Mouse (Mus musculus) heart, embryonic 12.5 days (tissue): ENCODE data around the gene Mrgbp. TPM values are rescaled to one million over a fixed set of nuclear protein-coding genes. Genes with fewer than 3 reads are reported as not detected.

Source experiments
- ATAC-seq: fragments of 200-750 bp; cut with Nextera tagmentation; 2 replicates; pipeline ENCODE4 v1.8.0; 2017; ENCODE audit warnings: moderate TSS enrichment, moderate library complexity; ENCODE audit not compliant: insufficient number of reproducible peaks, low FRiP score
- H3K27ac ChIP-seq: fragments of 300-500 bp; sonication (generic); 2 replicates; pipeline ENCODE4 v1.5.1; 2016; ENCODE audit warnings: mild to moderate bottlenecking, moderate library complexity; ENCODE audit not compliant: poor library complexity, severe bottlenecking
- H3K27me3 ChIP-seq: fragments of 300-500 bp; sonication (generic); replicated peaks from 2 replicates; pipeline ENCODE4 v1.6.1; 2016; ENCODE audit warnings: mild to moderate bottlenecking, moderate library complexity
- H3K36me3 ChIP-seq: fragments of 300-500 bp; sonication (generic); 2 replicates; pipeline ENCODE4 v1.6.1; 2016; ENCODE audit warnings: mild to moderate bottlenecking, moderate library complexity
- H3K4me1 ChIP-seq: fragments of 300-500 bp; sonication (generic); replicated peaks from 2 replicates; pipeline ENCODE4 v1.6.1; 2016; ENCODE audit warnings: mild to moderate bottlenecking
- H3K4me2 ChIP-seq: fragments of 300-500 bp; sonication (generic); 2 replicates; pipeline ENCODE4 v1.6.1; 2016; ENCODE audit warnings: mild to moderate bottlenecking, moderate library complexity
- H3K4me3 ChIP-seq: fragments of 300-500 bp; sonication (generic); 2 replicates; pipeline ENCODE4 v1.5.1; 2016; ENCODE audit warnings: mild to moderate bottlenecking
- H3K9ac ChIP-seq: fragments of 300-500 bp; sonication (generic); 2 replicates; pipeline ENCODE4 v1.6.1; 2016; ENCODE audit warnings: mild to moderate bottlenecking, moderate library complexity
- H3K9me3 ChIP-seq: fragments of 300-500 bp; sonication (generic); replicated peaks from 2 replicates; pipeline ENCODE4 v1.6.1; 2016; ENCODE audit warnings: mild to moderate bottlenecking, moderate library complexity
- WGBS: fragments of 180-500 bp; shearing (Covaris S2); methylation state at CpG from one replicate; pipeline ENCODE4 v1.1.7; 2016; 5-methylcytosine and 5-hydroxymethylcytosine counted together
- polyA plus RNA-seq: library from polyadenylated mRNA; unstranded; fragments of >200 nt; fragmentation: Nextera tagmentation; extraction: Ambion mirVana; gene quantifications from 2 replicates; pipeline ENCODE4 v1.2.1, GENCODE M21; 2016

The Mrgbp gene
- polyA plus RNA-seq, 1 experiment from 2014 or later, result 25.3 TPM

DNA sequence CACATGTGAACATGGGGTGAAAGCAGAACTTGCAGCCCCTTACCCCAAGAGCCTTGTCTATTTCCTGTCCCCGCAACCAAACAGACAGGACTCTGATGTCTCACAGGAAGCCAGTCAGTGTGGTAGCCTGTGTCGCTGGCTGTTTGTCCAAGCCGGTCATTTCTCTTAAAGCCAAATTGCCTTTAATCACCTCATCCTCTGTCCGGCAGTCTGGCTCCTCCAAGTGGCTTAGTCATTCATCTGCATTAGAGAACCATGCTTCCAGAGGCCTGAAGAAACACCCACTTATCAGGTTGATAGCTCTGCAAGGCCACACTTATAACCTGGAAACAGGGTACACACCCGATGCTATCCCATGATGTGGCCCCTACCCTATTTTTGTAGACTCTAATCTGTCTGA is 19.0 kb upstream of the Mrgbp start:
- no peak for ATAC-seq
- no peak overlapping the region for H3K4me3 ChIP-seq
- H3K9ac ChIP-seq, result no peak overlapping the region
- peaks cover 18% of the 10 kb centered on the region for H3K27me3 ChIP-seq
- H3K27ac ChIP-seq, result no peak overlapping the region
- H3K4me2 ChIP-seq, result no peak overlapping the region
- H3K36me3 ChIP-seq, result no peaks in the 10 kb centered on the region
- WGBS, result 44% methylated on average over 5 of the region's 5 CpGs
- H3K4me1 ChIP-seq, result no peaks in the 10 kb centered on the region
- 0 out of 2 replicates have a peak, but pooled peaks cover 4% of the 10 kb centered on the region for H3K9me3 ChIP-seq

DNA sequence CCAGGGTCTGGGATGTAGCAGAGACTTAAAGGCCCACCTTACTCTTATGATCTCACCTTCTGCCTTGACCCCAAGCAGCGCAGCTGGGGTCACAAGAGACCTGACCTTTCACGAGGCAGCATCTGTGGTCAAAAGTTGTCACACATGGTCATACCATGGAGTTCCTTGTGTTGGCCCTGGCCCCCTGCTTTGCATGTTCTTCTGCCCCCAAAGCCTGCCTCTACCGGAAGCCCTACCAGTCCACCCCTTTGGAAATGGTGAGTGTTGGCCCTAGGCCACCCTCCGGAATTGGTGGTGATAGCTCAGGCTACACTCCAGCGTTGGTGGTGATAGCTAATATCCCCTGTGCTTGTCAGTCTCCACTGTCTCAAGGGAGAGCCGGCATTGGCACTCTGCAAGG is 17.8 kb upstream of the Mrgbp start:
- Histone ChIP-seq H3K9ac (no peak overlapping the region), H3K27ac (no peak overlapping the region), H3K9me3 (0 out of 2 replicates have a peak, but pooled peaks cover 4% of the 10 kb centered on the region), H3K4me1 (0 out of 2 replicates have a peak, but pooled peaks cover under 1% of the 10 kb centered on the region), H3K36me3 (no peaks in the 10 kb centered on the region), H3K4me2 (no peak overlapping the region), H3K4me3 (no peak overlapping the region), H3K27me3 (peaks cover 18% of the 10 kb centered on the region)
- ATAC-seq, result no peak
- 54% methylated on average over 6 of the region's 6 CpGs for WGBS

DNA sequence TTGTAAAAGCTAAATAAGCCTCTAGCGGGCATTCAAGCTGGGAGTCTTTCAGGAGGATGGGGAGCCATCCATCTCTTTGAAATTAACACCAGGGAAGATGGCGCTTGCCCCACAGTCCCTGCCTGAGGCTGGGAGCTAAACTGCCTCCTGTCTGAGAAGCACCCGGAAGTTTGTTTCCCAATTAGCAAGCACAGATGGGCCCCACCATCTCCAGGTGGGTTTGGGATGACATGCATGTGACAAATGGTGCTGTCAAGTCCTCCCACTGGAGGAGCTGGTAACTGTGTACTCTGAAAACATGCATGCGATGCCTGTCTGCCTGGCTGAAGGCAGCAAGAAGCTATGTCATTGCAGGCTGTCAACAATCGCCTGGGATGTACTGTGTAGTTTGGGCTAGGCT is 17.3 kb upstream of the Mrgbp start:
- ATAC-seq, result no peak
- 40% methylated on average over 5 of the region's 5 CpGs for WGBS
- no peak overlapping the region for H3K4me2 ChIP-seq
- H3K4me1 ChIP-seq, result peaks cover 6% of the 10 kb centered on the region
- H3K36me3 ChIP-seq, result no peaks in the 10 kb centered on the region
- H3K9me3 ChIP-seq, result 0 out of 2 replicates have a peak, but pooled peaks cover 4% of the 10 kb centered on the region
- H3K4me3 ChIP-seq, result no peak overlapping the region
- peaks cover 18% of the 10 kb centered on the region for H3K27me3 ChIP-seq
- no peak overlapping the region for H3K9ac ChIP-seq
- H3K27ac ChIP-seq, result no peak overlapping the region

DNA sequence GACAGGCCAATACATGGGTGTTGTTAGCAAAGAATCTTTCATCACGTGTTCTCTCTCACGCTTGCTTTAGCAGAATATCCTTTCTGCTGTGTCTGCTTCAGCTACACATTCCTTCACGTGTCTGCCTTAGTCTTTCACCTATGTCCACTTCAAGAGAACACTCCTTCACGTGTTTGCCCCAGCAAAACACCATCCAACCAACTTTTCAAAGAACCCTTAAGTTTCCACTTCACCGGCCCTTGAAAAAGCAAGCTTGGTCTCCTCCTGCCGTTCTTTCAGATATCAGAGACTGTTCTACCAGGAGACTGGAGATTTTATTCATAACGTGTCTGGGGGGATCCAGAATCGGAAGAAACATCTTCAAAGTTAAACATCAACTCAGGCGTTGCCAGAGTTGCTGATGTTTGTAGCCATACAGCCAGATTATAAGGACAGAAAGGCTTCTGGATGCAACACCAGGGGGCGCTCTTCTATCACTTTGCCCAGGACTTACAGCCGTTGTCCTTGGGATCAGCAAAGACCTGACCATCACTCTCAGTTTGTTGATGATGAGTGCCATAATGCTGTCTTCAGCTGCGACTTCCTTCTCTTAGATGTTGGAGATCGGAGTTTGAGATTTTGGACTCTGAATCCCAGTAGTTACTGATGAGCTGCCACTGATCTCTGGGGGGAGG is 14.7 kb upstream of the Mrgbp start:
- Histone ChIP-seq H3K4me1 (peaks cover 17% of the 10 kb centered on the region), H3K4me3 (no peak overlapping the region), H3K9ac (no peak overlapping the region), H3K27me3 (peaks cover 18% of the 10 kb centered on the region), H3K27ac (no peak overlapping the region), H3K4me2 (no peak overlapping the region), H3K9me3 (no peaks in the 10 kb centered on the region), H3K36me3 (no peaks in the 10 kb centered on the region)
- ATAC-seq, result no peak
- WGBS, result 37% methylated on average over 13 of the region's 13 CpGs

DNA sequence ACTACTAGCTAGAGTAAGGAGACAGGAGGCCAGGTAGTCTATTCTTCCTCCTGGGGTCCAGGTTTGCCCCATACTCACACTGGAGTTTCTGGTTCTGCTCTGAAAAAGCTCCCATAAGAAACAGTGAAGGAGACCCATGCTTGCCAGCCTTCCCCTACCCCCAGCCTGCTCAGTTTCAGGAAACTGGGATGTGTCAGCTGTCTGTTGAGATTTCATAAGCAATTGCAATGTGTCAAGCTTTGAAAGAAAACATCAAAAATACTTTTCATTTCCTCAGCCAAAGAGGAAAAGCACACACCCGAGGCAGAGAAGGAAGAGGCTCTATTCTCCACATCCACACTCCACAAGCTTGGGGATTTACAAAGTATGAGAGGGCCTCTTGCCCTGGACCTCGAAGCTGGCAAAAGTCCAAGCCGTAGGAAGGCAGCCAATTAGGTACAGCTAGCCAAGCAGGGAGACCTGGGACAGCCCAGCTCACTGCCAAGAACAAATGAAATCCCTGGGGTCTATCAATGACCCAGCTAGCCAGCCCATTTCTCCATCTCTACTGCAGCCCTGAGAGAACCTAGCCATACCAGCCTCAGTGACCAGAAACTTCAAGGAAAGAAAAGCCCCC is 12.0 kb upstream of the Mrgbp start:
- 26% methylated on average over 3 of the region's 3 CpGs for WGBS
- H3K4me3 ChIP-seq, result no peak overlapping the region
- H3K9ac ChIP-seq, result no peak overlapping the region
- H3K36me3 ChIP-seq, result no peaks in the 10 kb centered on the region
- H3K4me1 ChIP-seq, result peaks cover 17% of the 10 kb centered on the region
- H3K27me3 ChIP-seq, result peaks cover 15% of the 10 kb centered on the region
- no peaks in the 10 kb centered on the region for H3K9me3 ChIP-seq
- no peak overlapping the region for H3K27ac ChIP-seq
- peak; percentile 77; the same call in 1 of the 2 replicates for ATAC-seq
- H3K4me2 ChIP-seq, result no peak overlapping the region

DNA sequence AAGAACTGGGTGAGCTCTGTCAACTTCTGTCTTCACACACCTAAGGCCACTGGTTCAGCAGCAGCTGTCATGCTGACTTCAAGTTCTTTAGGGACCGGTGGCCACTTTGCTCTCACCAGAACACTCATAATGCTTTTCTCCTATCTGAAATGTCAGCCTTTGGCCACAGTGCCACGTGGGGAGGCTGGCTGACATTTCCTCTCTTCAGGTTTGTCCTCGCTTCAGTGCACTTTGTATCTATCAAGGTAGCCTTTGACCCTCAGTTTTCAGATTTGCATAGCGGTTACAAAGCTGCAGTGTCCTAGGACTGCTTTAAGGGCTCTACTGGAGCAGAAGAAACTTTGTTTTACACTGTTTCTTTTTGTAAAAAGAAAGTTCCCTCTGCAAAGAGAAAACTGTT is 4.6 kb upstream of the Mrgbp start:
- peaks cover 22% of the 10 kb centered on the region; the same call in 1 of the 2 replicates for H3K27me3 ChIP-seq
- WGBS, result 39% methylated on average over 4 of the region's 4 CpGs
- no peak overlapping the region for H3K27ac ChIP-seq
- no peak overlapping the region for H3K9ac ChIP-seq
- H3K9me3 ChIP-seq, result no peaks in the 10 kb centered on the region
- no peak for ATAC-seq
- no peak overlapping the region for H3K4me3 ChIP-seq
- H3K36me3 ChIP-seq, result no peaks in the 10 kb centered on the region
- no peaks in the 10 kb centered on the region; the same call in 1 of the 2 replicates for H3K4me1 ChIP-seq
- no peak overlapping the region for H3K4me2 ChIP-seq

DNA sequence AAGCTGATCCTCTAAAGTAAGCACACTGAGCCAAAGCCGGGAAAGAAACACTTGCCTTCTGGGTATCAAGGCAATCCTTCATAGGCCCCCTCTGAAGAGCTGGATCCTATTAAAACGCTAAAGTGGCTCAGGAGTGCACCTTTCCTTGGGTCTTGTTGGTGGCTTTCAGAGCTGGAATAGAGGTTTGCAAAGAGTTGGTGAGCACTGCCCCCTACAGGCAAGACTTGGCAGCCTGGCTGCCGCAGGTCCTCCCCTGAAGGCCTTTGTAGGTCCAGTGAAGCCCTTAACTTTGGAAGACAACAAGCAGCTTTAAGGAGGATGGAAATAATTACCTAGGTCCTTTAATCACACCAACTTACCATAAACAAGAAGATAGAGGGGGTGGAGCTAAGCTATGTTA is 2.4 kb upstream of the Mrgbp start:
- Histone ChIP-seq H3K9ac (no peak overlapping the region), H3K27me3 (peaks cover 16% of the 10 kb centered on the region; the same call in 1 of the 2 replicates), H3K27ac (no peak overlapping the region), H3K4me1 (peaks cover 10% of the 10 kb centered on the region), H3K4me2 (no peak overlapping the region), H3K36me3 (no peaks in the 10 kb centered on the region), H3K4me3 (no peak overlapping the region), H3K9me3 (no peaks in the 10 kb centered on the region)
- 6% methylated on average over 3 of the region's 3 CpGs for WGBS
- ATAC-seq, result no peak

DNA sequence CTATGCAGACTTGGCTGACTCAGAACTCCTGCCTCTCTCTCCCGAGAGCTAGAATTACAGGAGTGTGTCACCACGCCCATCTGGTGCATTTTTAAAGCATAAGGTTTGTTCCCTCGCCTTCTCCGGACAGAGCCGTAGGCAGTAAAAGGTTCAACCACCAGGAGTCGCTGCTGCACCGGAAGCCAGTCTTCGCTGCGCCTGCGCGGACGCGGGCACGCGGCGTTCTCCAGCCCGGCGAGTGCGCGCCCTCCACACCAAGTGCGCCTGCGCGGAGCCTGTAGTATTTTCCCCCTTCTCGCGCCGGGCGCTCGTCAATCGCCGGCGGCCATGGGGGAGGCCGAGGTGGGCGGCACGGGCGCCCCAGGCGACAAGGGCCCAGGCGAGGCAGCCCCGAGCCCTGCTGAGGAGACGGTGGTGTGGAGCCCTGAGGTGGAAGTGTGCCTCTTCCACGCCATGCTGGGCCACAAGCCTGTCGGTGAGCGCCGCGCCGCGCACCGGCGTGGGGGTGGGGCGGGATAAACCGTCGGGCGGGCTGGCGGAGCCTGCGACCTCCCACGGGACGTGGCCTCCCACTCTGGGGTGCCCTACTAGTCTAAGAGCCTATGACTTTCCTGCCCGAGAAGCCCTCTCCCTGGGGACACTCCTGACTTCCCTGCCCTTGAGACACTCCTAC is 1.5 kb downstream of the Mrgbp start:
- Histone ChIP-seq H3K27me3 (0 out of 2 replicates have a peak, but pooled peaks cover 7% of the 10 kb centered on the region), H3K4me1 (peaks cover 15% of the 10 kb centered on the region), H3K4me3 (peak overlapping the region; percentile 99), H3K36me3 (peaks cover 25% of the 10 kb centered on the region), H3K4me2 (peak overlapping the region; percentile 99), H3K9ac (peak overlapping the region; percentile 100), H3K27ac (peak overlapping the region; percentile 64), H3K9me3 (no peaks in the 10 kb centered on the region)
- WGBS, result under 1% methylated on average over 57 of the region's 57 CpGs
- ATAC-seq, result peak; percentile 86

DNA sequence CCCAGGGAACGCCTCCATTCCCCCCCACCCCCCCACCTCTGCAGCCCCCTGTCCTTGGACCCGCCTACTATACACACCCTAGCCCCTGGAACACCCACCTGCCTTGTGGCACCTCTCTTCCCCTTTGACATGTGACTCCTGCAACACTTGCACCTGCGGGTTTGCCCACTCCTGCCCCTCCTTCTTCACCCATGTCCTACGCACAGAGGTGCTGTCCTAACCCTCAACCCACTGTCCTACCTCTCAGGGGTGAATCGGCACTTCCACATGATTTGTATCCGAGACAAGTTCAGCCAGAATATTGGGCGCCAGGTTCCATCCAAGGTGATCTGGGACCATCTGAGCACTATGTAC is 2.0 kb downstream of the Mrgbp start:
- Histone ChIP-seq H3K9ac (peak overlapping the region; percentile 100), H3K4me2 (peak overlapping the region; percentile 99), H3K4me3 (peak overlapping the region; percentile 99), H3K36me3 (peaks cover 25% of the 10 kb centered on the region), H3K9me3 (no peaks in the 10 kb centered on the region), H3K4me1 (peaks cover 15% of the 10 kb centered on the region), H3K27ac (peak overlapping the region; percentile 64; the same call in 1 of the 2 replicates), H3K27me3 (0 out of 2 replicates have a peak, but pooled peaks cover 7% of the 10 kb centered on the region)
- peak; percentile 34 for ATAC-seq
- 29% methylated on average over 7 of the region's 7 CpGs for WGBS

DNA sequence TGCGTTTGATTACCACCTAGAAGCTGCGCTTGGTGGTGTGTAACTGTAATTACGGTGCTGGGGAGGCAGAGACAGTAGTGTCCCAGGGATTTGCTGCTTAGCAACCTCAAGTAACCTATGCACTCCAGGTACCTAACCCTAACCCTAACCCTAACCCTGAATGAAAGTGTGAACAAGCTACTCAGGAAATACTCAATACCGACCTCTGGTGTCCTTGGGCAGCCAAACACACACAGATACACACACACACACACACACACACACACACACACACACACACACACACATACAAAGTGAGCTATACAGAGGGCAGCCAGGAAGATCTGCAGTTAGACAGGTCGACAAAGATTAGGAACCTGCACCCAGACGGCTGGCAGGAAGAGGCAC is 7.6 kb downstream of the Mrgbp start:
- no peak for ATAC-seq
- 43% methylated on average over 6 of the region's 6 CpGs for WGBS
- Histone ChIP-seq H3K9me3 (no peaks in the 10 kb centered on the region), H3K27me3 (no peaks in the 10 kb centered on the region), H3K4me3 (peak overlapping the region; percentile 96), H3K4me2 (peak overlapping the region; percentile 88), H3K9ac (peak overlapping the region; percentile 96), H3K27ac (peak overlapping the region; percentile 95), H3K36me3 (peaks cover 55% of the 10 kb centered on the region), H3K4me1 (peaks cover 11% of the 10 kb centered on the region)

DNA sequence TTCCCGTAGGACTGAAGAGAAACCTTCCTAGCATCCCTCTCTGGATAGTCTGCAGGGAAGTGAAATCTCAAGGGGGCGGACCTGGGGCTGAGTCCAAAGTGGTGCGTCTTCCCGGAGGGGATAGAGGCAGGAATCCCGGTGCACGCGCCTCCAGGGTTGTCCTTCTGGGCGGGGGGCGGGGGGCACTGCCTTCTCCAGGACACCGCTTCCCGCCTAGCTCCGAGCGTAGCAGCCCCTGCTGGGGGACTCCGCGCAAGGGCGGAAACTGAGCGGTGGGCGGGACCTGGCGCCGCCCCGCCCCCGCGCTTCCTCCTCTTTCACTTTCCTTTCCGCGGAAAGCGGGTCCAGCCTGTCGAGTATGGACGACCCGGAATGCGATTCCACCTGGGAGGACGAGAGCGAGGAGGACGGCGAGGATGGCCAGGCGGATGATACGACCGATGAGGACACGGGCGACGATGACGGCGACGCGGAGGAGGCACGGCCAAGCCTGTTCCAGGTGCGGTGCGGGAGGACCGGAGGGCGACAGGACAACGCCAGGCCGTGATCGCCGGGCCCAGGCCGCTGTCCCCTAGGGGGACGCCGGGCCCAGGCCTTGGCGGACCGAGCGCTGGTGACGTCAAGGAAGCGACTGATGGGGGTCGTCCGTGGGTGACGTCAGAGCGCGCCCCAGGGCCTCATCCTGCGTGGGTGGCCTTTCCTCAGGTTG is 8.2 kb downstream of the Mrgbp start, which contains the start of gene Ogfr:
TSS of gene Ogfr (plus strand) at position 123 of the 709 bp plus-strand sequence.
- Histone ChIP-seq H3K4me1 (peaks cover 7% of the 10 kb centered on the region), H3K36me3 (peaks cover 61% of the 10 kb centered on the region)
- peak; percentile 90 for ATAC-seq

More for the DNA sequence above, 8.2 kb downstream of the Mrgbp start, which contains the start of gene Ogfr:
- Histone ChIP-seq H3K27ac (peak within 1 kb of the TSS; percentile 95), H3K4me3 (peak within 1 kb of the TSS; percentile 96), H3K9ac (peak within 1 kb of the TSS; percentile 96), H3K27me3 (no peaks in the 10 kb centered on the region), H3K9me3 (no peaks in the 10 kb centered on the region), H3K4me2 (peak within 1 kb of the TSS; percentile 88)
- under 1% methylated on average over 64 of the region's 67 CpGs for WGBS
